Mouse (Mus musculus) left cerebral cortex, adult 2 months (tissue): Measurements from ENCODE around the gene Scarb1. TPM values are rescaled to one million over a fixed set of nuclear protein-coding genes. Genes with fewer than 3 reads are reported as not detected.

Source experiments
- DNase-seq, 2 experiments: peaks; one replicate each; pipeline ENCODE4 v3.0.0; 2021 to 2022; ENCODE audit warnings: low spot score in 2 of 2, mixed read lengths in 1 of 2; ENCODE audit errors: extremely low spot score in 1 of 2
- H3K27ac ChIP-seq: fragments of 200-600 bp; 2 replicates; pipeline ENCODE4 v1.8.1; 2022
- H3K4me3 ChIP-seq: fragments of 200-600 bp; 2 replicates; pipeline ENCODE4 v1.8.1; 2022
- CTCF ChIP-seq: fragments of 200-600 bp; IDR thresholded peaks from 2 replicates; pipeline ENCODE4 v1.8.1; 2022; ENCODE audit warnings: antibody characterized with exemption, mild to moderate bottlenecking, moderate library complexity
- intact Hi-C: fragments of 180-260 bp; cut with DNase I; formaldehyde crosslinking; loops from one replicate; pipeline ENCODE4 v1.15.1; 2025
- total RNA-seq, 2 experiments: library from RNA; stranded (reverse); gene quantifications; 2 replicates each; pipeline ENCODE4 v1.2.3; 2021

Scarb1 gene
- total RNA-seq, 2 experiments from 2014 or later = 24.4 to 29.6 TPM

DNA sequence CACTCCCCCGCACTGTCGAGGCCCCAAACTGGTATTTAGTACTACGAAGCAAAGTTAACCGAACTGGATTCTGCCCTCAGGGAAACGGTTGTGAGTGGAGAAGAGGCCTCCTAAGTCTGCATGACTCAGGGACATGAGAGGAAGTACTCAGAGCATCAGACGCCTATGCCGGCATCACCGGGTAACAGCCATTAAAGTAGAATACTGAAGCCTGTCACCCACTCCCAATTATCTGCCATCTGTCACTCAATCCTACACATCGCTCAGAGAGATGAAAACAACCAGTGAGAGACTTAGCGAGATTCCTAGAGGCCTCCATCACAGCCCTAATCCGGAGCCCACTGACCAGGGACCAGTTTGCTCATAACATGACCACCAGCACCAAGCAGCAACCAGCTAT, 26.9 kb downstream of the Scarb1 start:
- intact Hi-C loops = no loop called here
- no peak for TF ChIP-seq CTCF
- DNase-seq = no peak
- no peak overlapping the region for H3K4me3 ChIP-seq
- H3K27ac ChIP-seq = no peak overlapping the region

DNA sequence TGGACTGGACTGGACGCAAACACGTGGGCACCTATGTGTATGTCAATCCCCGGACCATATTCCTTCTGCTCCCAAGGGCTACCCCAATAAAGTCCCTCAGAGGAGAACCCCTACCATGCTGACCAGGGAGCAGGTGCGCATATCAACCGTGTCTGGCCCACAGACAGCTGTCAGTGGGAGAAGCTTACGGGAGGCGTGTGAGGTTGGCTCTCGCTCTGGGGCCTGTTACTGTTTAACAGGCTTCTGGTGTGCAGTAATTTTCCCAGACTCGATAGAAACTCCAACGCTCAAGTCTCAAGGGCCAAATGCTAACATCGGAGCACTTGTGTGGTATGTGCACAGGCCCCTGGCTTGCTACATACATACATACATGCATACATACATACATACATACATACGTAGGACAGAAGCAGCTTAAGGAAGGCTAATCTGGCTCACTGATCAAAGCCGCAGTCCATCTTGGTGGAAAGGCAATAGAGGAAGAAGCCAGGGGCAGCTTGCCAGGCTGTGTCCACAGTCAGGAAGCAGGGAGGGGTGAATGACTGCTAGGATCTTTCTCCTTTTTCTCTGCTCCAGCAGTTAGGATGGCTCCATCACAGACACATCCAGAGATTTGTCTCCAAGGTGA, 27.8 kb downstream of the Scarb1 start:
- H3K4me3 ChIP-seq = no peak overlapping the region
- intact Hi-C loops = no loop called here
- H3K27ac ChIP-seq = no peak overlapping the region
- no peak for TF ChIP-seq CTCF
- no peak for DNase-seq

DNA sequence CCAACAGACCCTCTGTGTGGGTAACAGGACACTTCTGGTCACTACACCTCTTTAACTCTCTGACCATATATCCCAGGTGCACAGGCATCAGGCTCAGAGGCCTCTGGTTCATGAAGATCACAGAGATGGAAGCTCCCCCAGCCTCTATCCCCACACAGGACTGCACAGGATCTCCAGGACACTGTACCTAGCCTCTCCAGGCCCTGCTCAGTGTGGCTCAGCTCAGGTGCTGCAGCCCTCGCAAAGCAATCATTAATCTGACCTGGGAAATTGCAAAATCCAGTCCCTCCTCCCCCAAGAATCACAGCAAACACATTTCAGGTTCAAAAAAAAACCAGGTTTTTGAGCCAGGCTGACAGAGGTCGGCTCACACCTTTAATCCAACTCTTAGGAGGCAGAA, 29.9 kb downstream of the Scarb1 start:
- Histone ChIP-seq H3K27ac (no peak overlapping the region), H3K4me3 (no peak overlapping the region)
- TF ChIP-seq CTCF = no peak
- intact Hi-C loops = no loop called here
- DNase-seq = no peak

DNA sequence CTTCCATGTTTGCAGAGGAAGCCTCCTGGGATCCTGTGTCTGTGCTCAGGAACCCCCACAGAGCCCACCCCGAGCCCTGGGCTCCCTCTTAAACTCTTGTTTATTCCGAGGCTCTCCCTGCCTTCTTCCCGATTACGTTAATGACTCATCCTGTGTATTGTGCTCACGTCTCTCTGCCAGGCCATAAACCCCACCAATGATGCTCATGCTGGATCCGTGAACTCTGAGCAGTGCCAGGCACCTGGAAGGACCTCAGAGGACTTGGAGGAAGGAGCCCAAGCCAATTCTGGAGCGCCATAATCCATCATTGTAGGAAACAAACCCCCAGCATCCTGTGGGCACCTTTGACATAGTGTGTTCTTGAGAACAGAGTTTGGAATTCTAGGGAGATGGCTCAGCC, 31.7 kb downstream of the Scarb1 start:
- DNase-seq = no peak
- Histone ChIP-seq H3K4me3 (no peak overlapping the region), H3K27ac (no peak overlapping the region)
- intact Hi-C loops = no loop called here
- TF ChIP-seq CTCF = no peak

DNA sequence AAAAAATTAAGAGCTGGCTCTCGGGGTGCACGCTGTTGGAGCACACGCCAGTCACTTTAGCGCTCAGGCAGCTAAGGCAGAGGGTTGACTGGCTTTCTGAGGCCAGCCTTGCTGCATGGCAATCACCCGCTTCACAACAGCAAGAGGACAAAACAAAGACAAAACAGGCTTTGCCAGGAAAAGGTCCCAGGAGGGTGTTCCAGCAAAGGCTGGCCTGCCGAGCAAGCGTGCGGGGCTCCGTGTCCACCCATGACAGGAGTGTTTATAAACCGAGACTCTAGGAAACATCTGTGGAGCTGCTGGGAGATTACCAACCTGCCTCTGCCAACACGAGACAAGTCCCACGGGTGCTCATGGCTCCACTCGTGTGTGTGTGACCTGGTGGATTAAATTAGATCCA, 34.1 kb downstream of the Scarb1 start:
- intact Hi-C loops = no loop called here
- Histone ChIP-seq H3K4me3 (no peak overlapping the region), H3K27ac (no peak overlapping the region)
- DNase-seq = no peak
- TF ChIP-seq CTCF = no peak

DNA sequence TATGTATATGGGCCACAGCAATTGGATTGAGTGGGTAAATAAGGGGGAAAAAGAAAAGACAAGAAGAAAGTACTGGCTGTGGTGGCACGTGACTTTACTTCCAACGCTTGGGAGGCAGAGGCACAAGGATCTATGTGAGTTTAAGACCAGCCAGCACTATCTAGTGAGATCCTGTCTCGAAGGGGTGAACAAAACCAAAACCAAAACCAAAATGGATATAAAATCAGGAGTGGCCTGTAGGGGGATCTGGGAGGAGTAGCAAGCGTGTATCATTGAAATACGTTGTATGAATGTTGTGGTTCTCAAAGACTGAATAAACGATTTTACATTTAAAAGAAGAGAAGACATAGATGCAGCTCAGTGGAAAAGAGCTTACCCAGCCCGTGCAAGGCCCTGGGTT, 34.5 kb downstream of the Scarb1 start:
- intact Hi-C loops = no loop called here

DNA sequence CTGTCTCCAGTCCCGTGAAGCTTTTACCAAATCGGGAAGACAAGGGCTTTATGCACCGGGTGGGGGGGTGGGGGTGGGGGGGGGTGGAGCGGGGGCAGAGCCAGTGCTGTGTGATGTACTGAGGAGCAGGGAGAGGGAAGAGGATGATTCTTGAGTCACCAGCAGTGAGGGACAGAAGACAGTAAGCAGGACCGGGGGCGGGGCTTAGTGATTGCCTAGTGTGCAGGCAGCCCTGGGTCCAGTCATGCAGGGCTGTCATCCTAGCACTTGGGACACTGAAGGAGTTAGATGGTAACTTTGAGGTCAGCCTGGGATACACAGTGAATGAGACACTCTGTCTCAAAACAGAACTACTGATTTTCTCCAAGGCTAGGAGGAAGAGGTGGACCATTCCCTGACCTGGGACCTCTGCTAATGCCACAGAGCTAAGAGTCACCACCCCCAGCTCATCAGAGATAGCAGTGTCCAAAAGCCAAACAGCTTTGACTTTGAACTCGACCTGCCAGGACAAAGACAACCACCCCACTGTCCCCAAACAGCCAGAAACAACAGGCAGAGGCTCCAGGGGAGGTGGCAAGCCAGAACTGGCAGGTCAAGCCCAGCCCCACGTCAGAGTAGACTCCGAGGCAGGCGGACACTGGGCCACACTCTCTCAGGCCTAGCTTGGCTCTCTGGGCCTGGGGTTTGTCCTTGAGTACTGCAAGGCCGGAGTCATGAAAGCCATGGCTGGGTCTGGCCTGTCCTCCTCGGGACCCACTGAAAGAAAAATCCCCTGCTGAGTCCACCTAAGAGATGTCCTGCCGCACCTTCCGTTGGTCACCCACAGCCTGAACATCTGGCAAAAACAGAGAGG, 35.4 kb downstream of the Scarb1 start:
- no peak for DNase-seq
- intact Hi-C loops = no loop called here
- Histone ChIP-seq H3K27ac (no peak overlapping the region), H3K4me3 (no peak overlapping the region)
- TF ChIP-seq CTCF = no peak

More for the DNA sequence above, 34.5 kb downstream of the Scarb1 start:
- no peak for DNase-seq
- H3K4me3 ChIP-seq = no peak overlapping the region
- H3K27ac ChIP-seq = no peak overlapping the region
- peak; percentile 12; the same call in 1 of the 2 replicates for TF ChIP-seq CTCF

GRCm38 (mm10) chr5:125304245-125304856, 36.5 kb downstream of the Scarb1 start:
- no peak for DNase-seq
- Histone ChIP-seq H3K4me3 (no peak overlapping the region), H3K27ac (no peak overlapping the region)
- TF ChIP-seq CTCF = no peak
- intact Hi-C loops = no loop called here

- no peak for TF ChIP-seq CTCF
- H3K27ac ChIP-seq = no peak overlapping the region
- intact Hi-C loops = no loop called here
- DNase-seq = no peak
- no peak overlapping the region for H3K4me3 ChIP-seq
These were observed 37.8 kb downstream of the Scarb1 start for GRCm38 (mm10) chr5:125303055-125303454.

DNA sequence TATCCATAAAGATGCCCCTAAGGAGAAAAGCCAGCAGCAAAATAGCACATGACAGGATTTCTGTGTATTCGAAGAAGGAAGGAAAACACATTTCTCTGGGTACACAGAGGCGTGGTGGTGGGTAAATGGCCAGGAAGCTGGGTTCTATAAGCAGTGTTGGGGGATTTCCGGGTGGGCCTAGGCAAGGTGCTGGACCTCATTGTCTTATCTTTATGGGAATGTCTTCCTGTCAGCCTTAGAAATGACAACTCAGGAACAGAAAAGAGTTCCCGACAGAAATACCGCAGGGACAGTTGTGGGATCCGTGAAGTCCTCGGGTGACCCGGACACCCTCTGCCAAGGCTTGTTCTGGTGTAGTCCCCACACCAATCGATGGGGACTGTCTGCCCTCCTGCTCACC, 42.7 kb downstream of the Scarb1 start:
- H3K27ac ChIP-seq = no peak overlapping the region
- intact Hi-C loops = loop anchor here (5.0 kb wide), 1 partner anchor 44 kb away; the partner anchor contains the start of gene Scarb1
- TF ChIP-seq CTCF = no peak

DNA sequence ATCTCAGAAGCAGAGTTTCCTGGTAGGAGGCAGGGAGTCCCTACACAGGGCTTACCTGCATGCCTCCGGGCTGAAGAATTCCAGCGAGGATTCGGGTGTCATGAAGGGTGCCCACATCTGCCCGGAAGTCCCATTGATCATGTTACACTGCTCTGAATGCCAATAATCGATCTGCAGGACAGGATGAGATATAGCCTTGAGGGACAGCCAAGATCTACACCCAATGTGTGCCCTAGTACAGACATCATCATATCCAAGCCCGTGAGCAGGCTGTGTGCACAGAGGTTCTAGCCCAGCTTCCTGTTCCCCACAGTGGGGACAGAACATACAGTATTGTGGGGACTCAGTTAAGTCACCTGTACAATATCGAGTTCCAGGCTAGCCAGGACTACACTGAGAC, 43.7 kb downstream of the Scarb1 start:
- Histone ChIP-seq H3K4me3 (no peak overlapping the region), H3K27ac (no peak overlapping the region)
- DNase-seq = no peak
- intact Hi-C loops = loop anchor here (5.0 kb wide), 1 partner anchor 45 kb away; the partner anchor contains the start of gene Scarb1
- no peak for TF ChIP-seq CTCF

More for the DNA sequence above, 42.7 kb downstream of the Scarb1 start:
- H3K4me3 ChIP-seq = no peak overlapping the region
- no peak for DNase-seq

DNA sequence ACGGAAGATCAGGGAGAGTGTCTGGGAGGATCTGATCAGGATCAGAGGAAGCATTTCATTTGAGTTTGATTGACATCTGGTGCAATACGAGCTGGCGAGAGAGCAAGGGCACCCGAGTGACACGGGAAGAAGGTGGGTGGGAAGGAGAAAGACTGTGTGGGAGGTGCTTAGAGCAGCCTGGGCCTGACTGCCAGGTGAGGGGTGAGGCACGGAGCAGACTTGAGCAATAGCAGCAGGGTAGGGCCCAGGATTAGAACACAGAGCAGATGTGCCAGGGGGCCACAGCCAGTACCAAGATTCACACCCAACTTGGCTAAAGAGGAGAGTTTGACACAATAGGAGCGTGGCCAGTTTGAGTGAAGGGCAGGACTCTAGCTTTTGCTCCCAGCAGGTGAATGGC, 47.9 kb downstream of the Scarb1 start:
- no peak for TF ChIP-seq CTCF
- intact Hi-C loops = no loop called here
- no peak overlapping the region for H3K27ac ChIP-seq
- no peak for DNase-seq
- no peak overlapping the region for H3K4me3 ChIP-seq
